In the genomic region with DNA sequence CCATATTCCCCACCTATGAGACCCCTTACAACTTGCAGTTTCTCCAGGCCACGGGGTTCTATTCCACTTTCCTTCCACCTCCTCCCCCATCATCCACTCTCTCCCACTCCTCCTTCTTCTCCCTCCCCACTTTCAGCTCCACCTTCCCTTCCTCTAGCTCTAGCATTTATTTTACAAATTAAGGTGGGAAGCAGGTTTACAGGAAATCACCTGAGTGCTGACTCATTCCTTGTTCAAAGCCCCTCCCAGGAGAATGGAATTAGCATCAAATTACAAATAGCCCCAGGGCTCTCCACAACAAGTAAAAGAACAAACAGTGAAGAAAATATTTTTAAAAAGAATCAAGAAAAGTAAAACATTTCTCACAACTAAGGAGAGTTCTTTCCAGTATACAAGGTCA, we compare ENCODE assay signal across 21 mouse cellular contexts.
A peak's percentile ranks its signal among the peaks of the same experiment; 100 is the strongest.
DNase-seq lines count a peak whose midpoint lies in the region; TF ChIP-seq lines count a peak whose summit lies in the region.
"Had no signal": no experiment of that assay in that cellular context is flagged by ENCODE, and none has a peak within 500 bp of the region (broad histone marks: within the 10 kb centered on the region; RNA-seq: fewer than 3 reads in every experiment).

No protein-coding gene starts in this region.

- no peak overlapping the region for H3K4me3 ChIP-seq in ES-Bruce4 (ENCODE audit: low read depth, low read length)
- H3K4me3 ChIP-seq in cerebellum, adult 2 months (replicated peaks; ENCODE audit: insufficient read depth, low read depth, low read length) = no peak overlapping the region
- H3K4me3 ChIP-seq: embryonic facial prominence, embryonic 13.5 days; embryonic facial prominence, embryonic 15.5 days; erythroblast, embryonic 14.5 days; forebrain, embryonic 10.5 days; forebrain, embryonic 12.5 days had no signal

- TF ChIP-seq POLR2A in ES-Bruce4 (IDR thresholded peaks at IDR 0.05; ENCODE audit: insufficient read depth, low read length) = no peak
- TF ChIP-seq POLR2A in cerebellum, adult 2 months (IDR thresholded peaks at IDR 0.05; ENCODE audit: borderline replicate concordance, insufficient read depth, low read length) = no peak

- peaks cover 15% of the 10 kb centered on the region; the same call in 1 of the 2 replicates for H3K9me3 ChIP-seq in ES-Bruce4 (replicated peaks; ENCODE audit: control insufficient read depth, insufficient read depth, low read length, poor library complexity, severe bottlenecking)
- H3K9me3 ChIP-seq: embryonic facial prominence, embryonic 13.5 days; embryonic facial prominence, embryonic 15.5 days; forebrain, embryonic 10.5 days; forebrain, embryonic 12.5 days; G1E had no signal

- no peaks in the 10 kb centered on the region for H3K27me3 ChIP-seq in ES-Bruce4 (ENCODE audit: control insufficient read depth, insufficient read depth, low read length, poor library complexity, severe bottlenecking)
- H3K27me3 ChIP-seq in cerebellum, adult 2 months (ENCODE audit: control insufficient read depth, insufficient read depth, low read length) = no peaks in the 10 kb centered on the region; the same call in 1 of the 2 replicates
- H3K27me3 ChIP-seq: embryonic facial prominence, embryonic 13.5 days; embryonic facial prominence, embryonic 15.5 days had no signal

- H3K36me3 ChIP-seq in ES-Bruce4 (ENCODE audit: control insufficient read depth, insufficient read depth, low read length, poor library complexity, severe bottlenecking) = no peaks in the 10 kb centered on the region
- H3K36me3 ChIP-seq: embryonic facial prominence, embryonic 13.5 days; embryonic facial prominence, embryonic 15.5 days; forebrain, embryonic 10.5 days; forebrain, embryonic 12.5 days; G1E had no signal

- H3K4me1 ChIP-seq in ES-Bruce4 (ENCODE audit: control insufficient read depth, insufficient read depth, low read length) = peaks cover 2% of the 10 kb centered on the region
- H3K4me1 ChIP-seq in cerebellum, adult 2 months (ENCODE audit: control insufficient read depth, insufficient read depth, low read length) = no peaks in the 10 kb centered on the region
- H3K4me1 ChIP-seq: embryonic facial prominence, embryonic 13.5 days; forebrain, embryonic 12.5 days had no signal

- intact Hi-C loops in left cerebral cortex, postnatal 14 days (cut with DNase I) = no loop called here

- no peak for TF ChIP-seq EP300 in ES-Bruce4 (IDR thresholded peaks at IDR 0.05; ENCODE audit: insufficient read depth, low read depth, low read length)

- peak; percentile 35 for DNase-seq in ES-CJ7 (ENCODE audit: low read depth, low spot score)
- peak; percentile 63 for DNase-seq in R1 (ENCODE audit: low read depth, low spot score)
- DNase-seq in left cerebral cortex, postnatal 14 days (ENCODE audit: low spot score in 2 of 2) = no peak
- DNase-seq in right cerebral cortex, adult 2 months (ENCODE audit: low spot score in 2 of 2) = no peak
- DNase-seq in cerebellum, adult 2 months = no peak
- DNase-seq: adrenal gland, adult 8-10 months; adrenal gland, postnatal 14 days; adrenal gland, postnatal 36 days; cerebellum, adult 11-12 months; cerebellum, adult 8-10 months; cerebellum, adult 9-11 months; cerebellum, postnatal 14 days; cerebellum, postnatal 36 days; embryo, embryonic 11 days had no signal

- TF ChIP-seq CTCF in ES-Bruce4 (IDR thresholded peaks at IDR 0.05; ENCODE audit: low read depth, low read length) = no peak
- TF ChIP-seq CTCF in cerebellum, adult 2 months (IDR thresholded peaks at IDR 0.05; ENCODE audit: borderline replicate concordance, insufficient read depth, low read depth, low read length) = no peak

- WGBS in cerebellum, adult 2 months = 26% methylated on average over 1 of the region's 1 CpGs

- H3K9ac ChIP-seq in ES-Bruce4 (ENCODE audit: low read depth, poor library complexity, severe bottlenecking) = no peak overlapping the region
- H3K9ac ChIP-seq: embryonic facial prominence, embryonic 13.5 days; embryonic facial prominence, embryonic 15.5 days; forebrain, embryonic 12.5 days had no signal

- peak overlapping the region; percentile 87 for H3K27ac ChIP-seq in ES-Bruce4 (ENCODE audit: insufficient read depth, low read length)
- H3K27ac ChIP-seq in cerebellum, adult 2 months (ENCODE audit: insufficient read depth, low read length) = no peak overlapping the region
- H3K27ac ChIP-seq: embryonic facial prominence, embryonic 13.5 days; embryonic facial prominence, embryonic 15.5 days; forebrain, embryonic 10.5 days; forebrain, embryonic 12.5 days had no signal

Comparison
In these comparisons a context has a peak if more than half of its experiments do, and no peak if none do; other contexts are left out.
1. DNase-seq: peak in ES-CJ7 (single experiment) and R1 (single experiment); none in left cerebral cortex, postnatal 14 days (0 of 2), right cerebral cortex, adult 2 months (0 of 2) and cerebellum, adult 2 months (0 of 2).